Mouse (Mus musculus) MEL (cell line): ENCODE measurements around the gene Efna2. TPM values are rescaled to one million over a fixed set of nuclear protein-coding genes. Genes with fewer than 3 reads are reported as not detected.

Experiments
- DNase-seq: peaks from one replicate; pipeline ENCODE4 v3.0.0; 2011; ENCODE audit warnings: low read depth, low spot score
- H3K27ac ChIP-seq: 2 replicates; pipeline ENCODE4 v1.5.1; 2012; ENCODE audit warnings: low read depth, mild to moderate bottlenecking, control low read depth, low read length, moderate library complexity; ENCODE audit not compliant: control insufficient read depth
- H3K27me3 ChIP-seq, 2 experiments: fragments of 150-350 bp in 1 of 2; sonication (generic) in 1 of 2; 2 replicates each; pipeline ENCODE4 v1.6.1; 2012; ENCODE audit warnings: low read length in 2 of 2, mild to moderate bottlenecking in 2 of 2, improper control_type of control experiment in 1 of 2, moderate library complexity in 1 of 2; ENCODE audit not compliant: insufficient read depth in 2 of 2, control insufficient read depth in 1 of 2
- H3K36me3 ChIP-seq, 2 experiments: 2 replicates each; pipeline ENCODE4 v1.6.1; 2012 to 2014; ENCODE audit warnings: low read length in 2 of 2, improper control_type of control experiment in 1 of 2, inconsistent platforms in 1 of 2, mild to moderate bottlenecking in 1 of 2; ENCODE audit not compliant: insufficient read depth in 2 of 2, control insufficient read depth in 1 of 2
- H3K4me1 ChIP-seq, 2 experiments: fragments of 150-350 bp in 1 of 2; sonication (generic) in 1 of 2; 2 replicates each; pipeline ENCODE4 v1.6.1; 2012; ENCODE audit warnings: low read length in 2 of 2, improper control_type of control experiment in 1 of 2, mild to moderate bottlenecking in 1 of 2; ENCODE audit not compliant: insufficient read depth in 2 of 2, control insufficient read depth in 1 of 2
- H3K4me3 ChIP-seq, 2 experiments: fragments of 150-350 bp in 1 of 2; sonication (generic) in 1 of 2; 2 replicates each; pipeline ENCODE4 v1.5.1; 2012; ENCODE audit warnings: low read depth in 2 of 2, low read length in 2 of 2, mild to moderate bottlenecking in 2 of 2, moderate library complexity in 2 of 2, control low read depth in 1 of 2, improper control_type of control experiment in 1 of 2; ENCODE audit not compliant: control insufficient read depth in 1 of 2, insufficient read depth in 1 of 2
- H3K79me2 ChIP-seq: 2 replicates; pipeline ENCODE4 v1.6.1; 2012; ENCODE audit warnings: mild to moderate bottlenecking, low read length, moderate library complexity; ENCODE audit not compliant: control insufficient read depth, poor library complexity, insufficient read depth
- H3K9ac ChIP-seq: 2 replicates; pipeline ENCODE4 v1.6.1; 2012; ENCODE audit warnings: low read depth, mild to moderate bottlenecking, control low read depth, low read length, moderate library complexity; ENCODE audit not compliant: control insufficient read depth, poor library complexity, severe bottlenecking
- H3K9me3 ChIP-seq: fragments of 150-350 bp; sonication (generic); replicated peaks from 2 replicates; pipeline ENCODE4 v1.6.1; 2012; ENCODE audit warnings: mild to moderate bottlenecking, low read length, improper control_type of control experiment, moderate library complexity; ENCODE audit not compliant: insufficient read depth
- BHLHE40 ChIP-seq: IDR thresholded peaks from 2 replicates; pipeline ENCODE4 v1.6.1; 2012; ENCODE audit warnings: low read depth, mild to moderate bottlenecking, inconsistent platforms, low read length, improper control_type of control experiment, borderline replicate concordance
- ELF1 ChIP-seq: IDR thresholded peaks from 2 replicates; pipeline ENCODE4 v1.6.1; 2014; ENCODE audit warnings: low read depth, mild to moderate bottlenecking, inconsistent platforms, low read length, improper control_type of control experiment, moderate library complexity
- ETS1 ChIP-seq: IDR thresholded peaks from 2 replicates; pipeline ENCODE4 v1.6.1; 2012; ENCODE audit warnings: low read depth, mild to moderate bottlenecking, inconsistent platforms, low read length, improper control_type of control experiment, moderate library complexity
- GABPA ChIP-seq: IDR thresholded peaks from 2 replicates; pipeline ENCODE4 v1.6.1; 2012; ENCODE audit warnings: low read depth, mild to moderate bottlenecking, inconsistent platforms, low read length, improper control_type of control experiment, moderate library complexity
- HCFC1 ChIP-seq: IDR thresholded peaks from 2 replicates; pipeline ENCODE4 v1.6.1; 2012; ENCODE audit warnings: low read depth, mild to moderate bottlenecking, inconsistent platforms, low read length, improper control_type of control experiment, moderate library complexity
- JUND ChIP-seq: IDR thresholded peaks from 2 replicates; pipeline ENCODE4 v1.6.1; 2011; ENCODE audit warnings: low read depth, mild to moderate bottlenecking, improper control_type of control experiment, low read length
- MAX ChIP-seq: IDR thresholded peaks from 2 replicates; pipeline ENCODE4 v1.6.1; 2011; ENCODE audit warnings: low read length, improper control_type of control experiment
- MAZ ChIP-seq: IDR thresholded peaks from 2 replicates; pipeline ENCODE4 v1.6.1; 2012; ENCODE audit warnings: low read depth, mild to moderate bottlenecking, inconsistent platforms, low read length, improper control_type of control experiment
- MEF2A ChIP-seq: IDR thresholded peaks from 2 replicates; pipeline ENCODE4 v1.6.1; 2014; ENCODE audit warnings: low read depth, mild to moderate bottlenecking, inconsistent platforms, low read length, improper control_type of control experiment; ENCODE audit not compliant: poor library complexity, insufficient replicate concordance, severe bottlenecking; ENCODE audit errors: extremely low read depth
- MYC ChIP-seq: IDR thresholded peaks from 2 replicates; pipeline ENCODE4 v1.6.1; 2011; ENCODE audit warnings: low read depth, mild to moderate bottlenecking, low read length, improper control_type of control experiment, moderate library complexity
- POLR2A ChIP-seq, 2 experiments: IDR thresholded peaks; 2 replicates each; pipeline ENCODE4 v1.6.1; 2011 to 2012; ENCODE audit warnings: low read length in 2 of 2, mild to moderate bottlenecking in 2 of 2, control low read depth in 1 of 2, improper control_type of control experiment in 1 of 2, low read depth in 1 of 2, moderate library complexity in 1 of 2; ENCODE audit not compliant: control insufficient read depth in 1 of 2, insufficient read depth in 1 of 2, poor library complexity in 1 of 2
- POLR2AphosphoS5 ChIP-seq: IDR thresholded peaks from 2 replicates; pipeline ENCODE4 v1.6.1; 2012; ENCODE audit warnings: low read depth, borderline replicate concordance, mild to moderate bottlenecking, inconsistent platforms, low read length, moderate library complexity, mixed read lengths
- RAD21 ChIP-seq: IDR thresholded peaks from 2 replicates; pipeline ENCODE4 v1.6.1; 2011; ENCODE audit warnings: mild to moderate bottlenecking, low read depth, low read length, improper control_type of control experiment
- SIN3A ChIP-seq: IDR thresholded peaks from 2 replicates; pipeline ENCODE4 v1.6.1; 2012; ENCODE audit warnings: low read length, improper control_type of control experiment, inconsistent platforms
- TAL1 ChIP-seq: IDR thresholded peaks from 2 replicates; pipeline ENCODE4 v1.6.1; 2012; ENCODE audit warnings: mild to moderate bottlenecking, inconsistent platforms, low read length, moderate library complexity, mixed read lengths
- TCF12 ChIP-seq: IDR thresholded peaks from 2 replicates; pipeline ENCODE4 v1.6.1; 2014; ENCODE audit warnings: low read depth, mild to moderate bottlenecking, inconsistent platforms, low read length, improper control_type of control experiment, moderate library complexity
- UBTF ChIP-seq: IDR thresholded peaks from 2 replicates; pipeline ENCODE4 v1.6.1; 2012; ENCODE audit warnings: low read depth, mild to moderate bottlenecking, inconsistent platforms, low read length, improper control_type of control experiment, moderate library complexity, borderline replicate concordance; ENCODE audit not compliant: insufficient read depth
- USF2 ChIP-seq, 2 experiments: IDR thresholded peaks; 2 replicates each; pipeline ENCODE4 v1.6.1; 2011 to 2012; ENCODE audit warnings: improper control_type of control experiment in 2 of 2, low read length in 2 of 2, borderline replicate concordance in 1 of 2, inconsistent platforms in 1 of 2, low read depth in 1 of 2, mild to moderate bottlenecking in 1 of 2; ENCODE audit not compliant: insufficient read depth in 1 of 2
- ZKSCAN1 ChIP-seq: IDR thresholded peaks from 2 replicates; pipeline ENCODE4 v1.6.1; 2012; ENCODE audit warnings: low read depth, mild to moderate bottlenecking, inconsistent platforms, low read length, improper control_type of control experiment, moderate library complexity
- ZMIZ1 ChIP-seq: IDR thresholded peaks from 2 replicates; pipeline ENCODE4 v1.6.1; 2012; ENCODE audit warnings: low read depth, mild to moderate bottlenecking, inconsistent platforms, low read length, improper control_type of control experiment, moderate library complexity
- ZNF384 ChIP-seq: IDR thresholded peaks from 2 replicates; pipeline ENCODE4 v1.6.1; 2012; ENCODE audit warnings: low read depth, mild to moderate bottlenecking, inconsistent platforms, low read length, improper control_type of control experiment
- polyA plus RNA-seq, 2 experiments: library from polyadenylated mRNA; stranded (reverse) in 1 of 2; unstranded in 1 of 2; fragments of >175 nt in 1 of 2; fragments of >200 nt in 1 of 2; gene quantifications; 2 replicates each; pipeline versions ENCODE4 v1.2.1 to v1.2.4; 2012; ENCODE audit warnings: low replicate concordance in 2 of 2, low read depth in 1 of 2; ENCODE audit not compliant: insufficient read length in 2 of 2, insufficient read depth in 1 of 2, missing spikeins in 1 of 2
- total RNA-seq: library from RNA; depleted of rRNA; stranded (reverse); fragments of 300-350 nt; gene quantifications from 2 replicates; pipeline ENCODE4 v1.2.3, GENCODE M21; 2012

Efna2 gene
- total and polyA plus RNA-seq, 3 experiments, result 0.12 to 2.8 TPM; not detected in 1

- peaks cover 4% of the 10 kb centered on the region; the same call in 1 of the 2 replicates for H3K79me2 ChIP-seq
These were observed 2.9 kb upstream of the Efna2 start for GRCm38 (mm10) chr10:80176270-80176834.

GRCm38 (mm10) chr10:80177441-80178279 lies 1.6 kb upstream of the Efna2 start:
- H3K27ac ChIP-seq, result no peak overlapping the region
- DNase-seq, result no peak
- H3K9ac ChIP-seq, result no peak overlapping the region
- no peaks in the 10 kb centered on the region for H3K9me3 ChIP-seq
- TF ChIP-seq HCFC1 (no peak), GABPA (no peak), RAD21 (no peak), POLR2A (IDR thresholded peaks at IDR 0.05; ENCODE audit: control insufficient read depth in 1 of 2, insufficient read depth in 1 of 2, low read depth in 1 of 2, low read length in 2 of 2, poor library complexity in 1 of 2) (no peak), BHLHE40 (no peak), JUND (no peak), ETS1 (no peak), SIN3A (no peak), ZMIZ1 (no peak), UBTF (no peak), POLR2AphosphoS5 (no peak), USF2 (IDR thresholded peaks at IDR 0.05; ENCODE audit: borderline replicate concordance in 1 of 2, insufficient read depth in 1 of 2, low read depth in 1 of 2, low read length in 2 of 2) (no peak), ZKSCAN1 (no peak), ZNF384 (no peak), MYC (no peak), MAZ (no peak), MAX (no peak), TCF12 (no peak), MEF2A (no peak), ELF1 (no peak)
- no peaks in the 10 kb centered on the region for H3K4me1 ChIP-seq
- no peak overlapping the region for H3K4me3 ChIP-seq
- peaks cover 0 to 3% of the 10 kb centered on the region in 2 experiments; a peak in 1 of 4 replicates for H3K36me3 ChIP-seq
- H3K27me3 ChIP-seq, result peaks cover 9 to 12% of the 10 kb centered on the region in 2 experiments
- peaks cover 4% of the 10 kb centered on the region; the same call in 1 of the 2 replicates for H3K79me2 ChIP-seq

More at GRCm38 (mm10) chr10:80176270-80176834, 2.9 kb upstream of the Efna2 start:
- no peak overlapping the region for H3K9ac ChIP-seq
- H3K9me3 ChIP-seq, result no peaks in the 10 kb centered on the region
- TF ChIP-seq TCF12 (no peak), SIN3A (no peak), UBTF (no peak), TAL1 (no peak)
- H3K4me1 ChIP-seq, result peaks cover 0 to 6% of the 10 kb centered on the region in 2 experiments; a peak in 1 of 4 replicates
- peaks cover 9 to 12% of the 10 kb centered on the region in 2 experiments for H3K27me3 ChIP-seq
- no peak overlapping the region for H3K4me3 ChIP-seq
- H3K36me3 ChIP-seq, result peaks cover 0 to 8% of the 10 kb centered on the region in 2 experiments; a peak in 2 of 4 replicates
- H3K27ac ChIP-seq, result no peak overlapping the region
- DNase-seq, result no peak
